Mouse (Mus musculus): ENCODE data around the gene Armh1. TPM values are rescaled to one million over a fixed set of nuclear protein-coding genes. Genes with fewer than 3 reads are reported as not detected.

Gene Armh1
- polyA plus RNA-seq, 1 experiment from 2014 or later, result 1.1 TPM

DNA sequence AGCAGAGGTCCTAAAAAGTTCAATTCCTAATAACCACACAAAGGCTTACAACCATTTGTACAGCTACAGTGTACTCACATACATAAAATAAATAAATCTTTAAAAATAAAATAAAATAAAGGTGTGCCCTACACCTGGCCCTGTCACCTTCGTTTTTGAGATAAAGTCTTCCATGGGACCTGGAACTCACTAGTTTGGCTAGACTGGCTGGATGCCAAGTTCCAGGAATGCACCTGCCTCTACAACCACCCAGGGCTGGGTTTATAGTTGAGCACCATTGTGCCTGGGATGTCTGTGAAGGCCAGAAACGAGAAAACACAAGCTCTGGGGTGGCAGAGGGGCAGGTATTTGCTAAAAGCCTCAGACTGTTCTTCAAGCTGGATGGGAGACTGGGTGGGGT, 12.8 kb downstream of the Armh1 start:
- 21% methylated on average over 2 of the region's 2 CpGs for WGBS
- Histone ChIP-seq H3K4me1 (peaks cover 18% of the 10 kb centered on the region), H3K9me3 (no peaks in the 10 kb centered on the region), H3K27me3 (no peaks in the 10 kb centered on the region), H3K4me3 (no peak overlapping the region), H3K9ac (no peak overlapping the region), H3K27ac (peak overlapping the region; percentile 29), H3K36me3 (no peaks in the 10 kb centered on the region), H3K4me2 (no peak overlapping the region)
- ATAC-seq (ENCODE audit: borderline replicate concordance, extremely low read depth, low FRiP score, low TSS enrichment), result no peak; the same call in 1 of the 2 replicates

GRCm38 (mm10) chr4:117235822-117236221, 16.1 kb downstream of the Armh1 start:
- H3K27ac ChIP-seq, result peak overlapping the region; percentile 67

DNA sequence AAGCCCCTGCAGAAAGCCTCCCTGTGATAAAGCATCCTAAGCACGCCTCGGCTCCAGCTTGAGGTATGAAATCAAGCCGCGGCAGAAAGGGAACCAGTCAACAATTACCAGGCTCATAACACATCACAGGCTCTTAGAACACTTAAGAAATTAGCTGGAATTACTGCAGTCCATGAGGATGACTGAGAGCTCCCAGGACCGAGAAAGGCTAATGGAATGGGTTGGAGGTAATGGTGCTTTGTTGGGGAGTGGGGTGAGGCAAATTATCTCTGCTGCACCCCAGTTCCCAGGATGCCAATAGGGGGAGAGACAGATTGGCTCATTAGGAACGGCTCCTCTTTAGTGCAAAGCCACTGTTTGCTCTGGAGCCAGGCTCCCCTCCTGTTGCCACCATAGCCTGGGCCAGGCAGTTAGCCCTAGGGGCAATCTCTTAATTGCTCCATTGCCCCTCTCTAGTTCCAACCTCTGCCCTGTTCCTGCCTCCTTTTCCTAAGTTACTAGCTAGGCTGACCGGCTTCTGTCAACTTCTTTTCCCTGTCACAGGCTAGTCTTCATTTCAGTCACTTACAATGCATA, 17.7 kb downstream of the Armh1 start:
- H3K9me3 ChIP-seq, result no peaks in the 10 kb centered on the region
- H3K9ac ChIP-seq, result no peak overlapping the region
- H3K4me3 ChIP-seq, result no peak overlapping the region
- no peak for ATAC-seq (ENCODE audit: borderline replicate concordance, extremely low read depth, low FRiP score, low TSS enrichment)
- no peak overlapping the region for H3K27ac ChIP-seq
- H3K36me3 ChIP-seq, result no peaks in the 10 kb centered on the region
- 67% methylated on average over 7 of the region's 7 CpGs for WGBS
- no peaks in the 10 kb centered on the region for H3K27me3 ChIP-seq
- no peak overlapping the region for H3K4me2 ChIP-seq
- H3K4me1 ChIP-seq, result peaks cover 15% of the 10 kb centered on the region

More at GRCm38 (mm10) chr4:117235822-117236221, 16.1 kb downstream of the Armh1 start:
- Histone ChIP-seq H3K9me3 (no peaks in the 10 kb centered on the region), H3K9ac (no peak overlapping the region), H3K4me2 (no peak overlapping the region), H3K36me3 (no peaks in the 10 kb centered on the region), H3K4me3 (no peak overlapping the region), H3K4me1 (peaks cover 16% of the 10 kb centered on the region), H3K27me3 (no peaks in the 10 kb centered on the region)
- no peak for ATAC-seq (ENCODE audit: borderline replicate concordance, extremely low read depth, low FRiP score, low TSS enrichment)
- 33% methylated on average over 4 of the region's 4 CpGs for WGBS

DNA sequence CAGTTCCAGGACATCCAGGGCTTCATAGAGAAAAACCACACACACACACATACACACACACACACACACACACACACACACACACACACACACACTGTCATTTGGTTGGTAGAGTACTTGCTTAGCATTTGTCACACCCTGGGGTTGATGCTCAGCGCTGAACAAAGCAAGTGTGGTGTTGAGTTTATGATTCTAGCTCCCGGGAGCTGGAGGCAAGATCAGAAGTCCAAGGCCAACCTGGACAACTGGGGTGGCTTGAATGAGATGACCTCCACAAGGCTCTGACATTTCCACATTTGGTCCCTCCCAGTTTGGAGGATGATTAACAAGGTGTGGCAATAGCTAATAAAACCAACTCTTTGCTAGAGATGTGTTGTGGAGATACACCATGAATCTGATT, 20.7 kb downstream of the Armh1 start:
- Histone ChIP-seq H3K4me3 (no peak overlapping the region), H3K36me3 (no peaks in the 10 kb centered on the region), H3K9me3 (no peaks in the 10 kb centered on the region), H3K4me2 (no peak overlapping the region), H3K27me3 (no peaks in the 10 kb centered on the region), H3K27ac (no peak overlapping the region), H3K4me1 (peaks cover 13% of the 10 kb centered on the region), H3K9ac (no peak overlapping the region)
- no peak for ATAC-seq (ENCODE audit: borderline replicate concordance, extremely low read depth, low FRiP score, low TSS enrichment)
- WGBS, result 78% methylated on average over 2 of the region's 2 CpGs

DNA sequence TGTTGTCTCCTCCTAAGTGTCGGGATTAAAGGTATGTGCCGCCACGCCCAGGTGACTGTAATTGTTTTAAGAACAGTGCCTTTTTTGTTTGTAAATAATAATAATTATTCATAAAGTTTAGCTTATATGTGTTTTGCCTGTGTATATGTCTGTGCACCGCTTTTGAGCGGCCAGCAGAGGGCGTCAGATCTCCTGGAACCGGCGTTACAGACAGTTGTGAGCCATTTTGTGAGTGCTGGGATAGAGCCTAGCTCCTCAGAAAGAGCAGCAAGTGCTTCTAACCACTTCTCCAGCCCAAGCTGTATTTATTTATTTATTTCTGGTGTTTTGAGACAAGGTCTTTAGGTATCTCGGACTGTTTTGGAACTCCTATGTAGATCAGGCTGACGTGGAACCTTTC, 21.6 kb downstream of the Armh1 start:
- WGBS, result 52% methylated on average over 10 of the region's 10 CpGs
- no peak overlapping the region for H3K4me3 ChIP-seq
- ATAC-seq (ENCODE audit: borderline replicate concordance, extremely low read depth, low FRiP score, low TSS enrichment), result no peak

DNA sequence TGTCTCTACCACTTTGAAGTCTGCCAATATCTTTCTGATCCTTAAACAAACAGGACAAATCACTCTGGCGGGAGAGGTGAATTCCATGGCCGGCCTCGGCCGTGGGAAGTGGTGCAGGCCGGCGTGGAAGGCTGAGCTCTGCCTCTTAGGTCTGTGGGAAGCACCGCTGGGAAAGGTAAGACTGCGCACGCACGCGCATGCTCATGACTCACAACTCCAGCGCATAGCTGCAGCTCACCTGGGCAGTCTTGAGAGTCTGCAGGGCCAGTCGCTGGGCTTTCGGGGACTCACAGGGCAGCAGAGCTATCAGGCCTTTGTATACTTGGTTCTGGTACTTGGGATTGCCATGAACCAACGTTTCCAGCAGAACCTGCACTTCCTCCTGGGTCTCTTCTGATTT, 22.3 kb downstream of the Armh1 start:
- Histone ChIP-seq H3K4me3 (no peak overlapping the region), H3K36me3 (no peaks in the 10 kb centered on the region), H3K27ac (no peak overlapping the region), H3K4me2 (peak overlapping the region; percentile 9; the same call in 1 of the 2 replicates), H3K4me1 (no peaks in the 10 kb centered on the region), H3K9me3 (no peaks in the 10 kb centered on the region), H3K27me3 (no peaks in the 10 kb centered on the region), H3K9ac (no peak overlapping the region)
- no peak for ATAC-seq (ENCODE audit: borderline replicate concordance, extremely low read depth, low FRiP score, low TSS enrichment)
- WGBS, result 36% methylated on average over 15 of the region's 15 CpGs

More for the DNA sequence above, 21.6 kb downstream of the Armh1 start:
- Histone ChIP-seq H3K9me3 (no peaks in the 10 kb centered on the region), H3K27me3 (no peaks in the 10 kb centered on the region), H3K36me3 (no peaks in the 10 kb centered on the region), H3K27ac (no peak overlapping the region), H3K4me1 (peaks cover 4% of the 10 kb centered on the region), H3K4me2 (no peak overlapping the region), H3K9ac (no peak overlapping the region)

- Histone ChIP-seq H3K27me3 (no peaks in the 10 kb centered on the region), H3K36me3 (no peaks in the 10 kb centered on the region), H3K4me3 (no peak overlapping the region), H3K9me3 (no peaks in the 10 kb centered on the region), H3K4me2 (no peak overlapping the region), H3K4me1 (no peaks in the 10 kb centered on the region), H3K27ac (no peak overlapping the region), H3K9ac (no peak overlapping the region)
- no peak for ATAC-seq (ENCODE audit: borderline replicate concordance, extremely low read depth, low FRiP score, low TSS enrichment)
Measured at GRCm38 (mm10) chr4:117225250-117225649, 26.7 kb downstream of the Armh1 start.

DNA sequence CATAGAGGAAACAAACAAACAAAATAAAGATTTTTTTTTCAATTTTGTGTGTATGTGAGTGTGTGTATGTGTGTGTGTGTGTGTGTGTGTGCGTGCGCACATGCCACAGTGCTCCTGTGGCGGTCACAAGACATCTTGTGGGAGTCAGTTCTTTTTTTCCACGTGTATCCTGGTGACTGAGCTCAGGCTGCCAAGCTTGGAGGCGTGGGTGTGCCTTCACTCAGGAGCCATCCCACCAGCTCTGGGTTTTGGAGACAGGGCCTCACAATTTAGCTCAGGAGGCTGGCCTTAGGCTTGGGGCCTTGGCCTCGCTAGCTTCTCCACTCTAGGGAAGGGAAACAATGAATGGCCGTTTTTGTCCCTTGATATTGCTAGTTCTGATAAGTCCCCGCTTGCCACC, 27.8 kb downstream of the Armh1 start:
- H3K27ac ChIP-seq, result no peak overlapping the region
- ATAC-seq (ENCODE audit: borderline replicate concordance, extremely low read depth, low FRiP score, low TSS enrichment), result no peak
- H3K4me3 ChIP-seq, result no peak overlapping the region
- no peaks in the 10 kb centered on the region for H3K27me3 ChIP-seq
- H3K9me3 ChIP-seq, result no peaks in the 10 kb centered on the region
- WGBS, result 67% methylated on average over 8 of the region's 8 CpGs
- H3K4me2 ChIP-seq, result no peak overlapping the region
- no peaks in the 10 kb centered on the region for H3K36me3 ChIP-seq
- H3K4me1 ChIP-seq, result no peaks in the 10 kb centered on the region
- H3K9ac ChIP-seq, result no peak overlapping the region

- Histone ChIP-seq H3K4me1 (0 out of 2 replicates have a peak, but pooled peaks cover 6% of the 10 kb centered on the region), H3K9ac (no peak overlapping the region), H3K36me3 (no peaks in the 10 kb centered on the region), H3K4me3 (no peak overlapping the region), H3K4me2 (no peak overlapping the region), H3K9me3 (no peaks in the 10 kb centered on the region), H3K27me3 (no peaks in the 10 kb centered on the region), H3K27ac (no peak overlapping the region)
- ATAC-seq (ENCODE audit: borderline replicate concordance, extremely low read depth, low FRiP score, low TSS enrichment), result no peak
- WGBS, result 58% methylated on average over 5 of the region's 5 CpGs
Measured at GRCm38 (mm10) chr4:117223001-117223400, 28.9 kb downstream of the Armh1 start.

DNA sequence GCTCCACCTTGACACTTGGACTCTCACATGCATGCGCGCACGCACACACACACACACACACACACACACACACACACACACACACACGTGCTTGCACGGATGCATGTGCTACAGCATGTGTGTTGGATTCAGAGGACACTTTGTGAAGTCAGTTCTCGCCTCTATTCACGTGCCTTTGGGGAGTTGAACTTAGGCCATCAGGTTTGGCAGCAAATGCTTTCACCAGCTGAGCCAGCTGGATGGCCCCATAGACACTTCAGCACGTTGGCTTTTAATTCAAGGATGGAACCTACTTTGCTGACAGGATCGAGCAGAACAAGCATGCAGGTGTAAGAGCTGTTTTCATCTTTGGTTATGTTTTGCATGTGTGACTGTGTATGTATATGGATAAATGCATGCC, 30.1 kb downstream of the Armh1 start:
- Histone ChIP-seq H3K36me3 (no peaks in the 10 kb centered on the region), H3K4me2 (no peak overlapping the region), H3K9ac (no peak overlapping the region), H3K9me3 (no peaks in the 10 kb centered on the region), H3K4me1 (0 out of 2 replicates have a peak, but pooled peaks cover 6% of the 10 kb centered on the region), H3K27ac (no peak overlapping the region), H3K27me3 (no peaks in the 10 kb centered on the region), H3K4me3 (no peak overlapping the region)
- WGBS, result 81% methylated on average over 9 of the region's 9 CpGs
- no peak for ATAC-seq (ENCODE audit: borderline replicate concordance, extremely low read depth, low FRiP score, low TSS enrichment)

DNA sequence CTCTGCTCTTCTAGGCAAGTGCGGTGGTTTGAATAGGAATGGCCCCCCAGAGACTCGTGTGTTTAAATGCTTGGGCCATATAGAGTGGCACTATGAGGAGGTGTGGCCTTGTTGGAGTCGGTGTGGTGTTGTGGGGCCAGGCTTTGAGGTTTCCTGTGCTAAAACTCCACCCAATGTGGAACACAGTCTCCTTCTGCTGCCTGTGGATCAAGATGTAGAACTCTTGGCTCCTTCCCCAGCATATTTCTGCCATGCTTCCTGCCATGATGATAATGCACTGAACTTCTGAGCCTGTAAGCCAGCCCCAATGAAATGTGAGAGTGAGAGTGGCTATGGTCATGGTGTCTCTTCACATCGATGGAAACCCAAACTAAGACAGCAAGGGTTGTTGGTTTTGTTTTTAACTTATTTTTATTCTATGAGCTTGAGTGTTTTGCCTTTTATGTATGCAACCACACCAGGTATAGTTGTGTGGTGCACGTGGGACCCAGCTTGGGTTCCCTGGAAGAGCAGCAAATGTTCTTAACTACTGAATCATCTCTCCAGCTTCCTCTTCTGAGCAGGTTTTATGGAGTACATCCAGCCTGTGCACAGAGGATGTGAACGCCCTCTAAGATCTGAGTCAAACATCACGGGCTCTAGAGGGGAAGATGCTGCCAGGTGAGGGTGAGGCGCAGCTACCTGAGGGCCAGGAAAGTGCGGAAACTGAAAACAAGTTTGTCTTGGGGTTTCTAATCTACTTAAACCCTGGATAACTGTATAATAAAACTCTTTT, 31.0 kb downstream of the Armh1 start:
- H3K4me3 ChIP-seq, result no peak overlapping the region
- H3K27me3 ChIP-seq, result no peaks in the 10 kb centered on the region
- H3K4me2 ChIP-seq, result no peak overlapping the region
- 70% methylated on average over 9 of the region's 9 CpGs for WGBS
- no peak overlapping the region for H3K27ac ChIP-seq
- H3K4me1 ChIP-seq, result 0 out of 2 replicates have a peak, but pooled peaks cover 6% of the 10 kb centered on the region
- H3K36me3 ChIP-seq, result no peaks in the 10 kb centered on the region
- no peak for ATAC-seq (ENCODE audit: borderline replicate concordance, extremely low read depth, low FRiP score, low TSS enrichment)
- H3K9me3 ChIP-seq, result no peaks in the 10 kb centered on the region
- no peak overlapping the region for H3K9ac ChIP-seq

- Histone ChIP-seq H3K9ac (no peak overlapping the region), H3K9me3 (no peaks in the 10 kb centered on the region), H3K27ac (0 out of 2 replicates have a peak overlapping the region, but pooled peaks have one; percentile 6), H3K27me3 (no peaks in the 10 kb centered on the region), H3K36me3 (no peaks in the 10 kb centered on the region), H3K4me3 (no peak overlapping the region), H3K4me1 (0 out of 2 replicates have a peak, but pooled peaks cover 6% of the 10 kb centered on the region), H3K4me2 (peak overlapping the region; percentile 34; the same call in 1 of the 2 replicates)
- ATAC-seq (ENCODE audit: borderline replicate concordance, extremely low read depth, low FRiP score, low TSS enrichment), result peak; percentile 40; the same call in 1 of the 2 replicates
- WGBS, result 32% methylated on average over 10 of the region's 10 CpGs
Measured at GRCm38 (mm10) chr4:117218517-117219219, 33.3 kb downstream of the Armh1 start.
